Mouse (Mus musculus): ENCODE results near the gene Vmn2r39. TPM values are rescaled to one million over a fixed set of nuclear protein-coding genes. Genes with fewer than 3 reads are reported as not detected.

The Vmn2r39 gene
- polyA plus RNA-seq (2015; fragmentation: Illumina TruSeq; extraction: RNeasy Lipid Tissue Mini Kit (QIAGEN cat#74804); ENCODE audit: insufficient read depth, low replicate concordance): not detected

GRCm38 (mm10) chr7:9030698-9031097 is at the start of gene Vmn2r39:
TSS of gene Vmn2r39 (minus strand) at chr7:9030798.

Other genes starting within 250 kb of the Vmn2r39 start
- gene Vmn2r40, start 99.4 kb downstream of the Vmn2r39 start, polyA plus RNA-seq (2015; fragmentation: Illumina TruSeq; extraction: RNeasy Lipid Tissue Mini Kit (QIAGEN cat#74804); ENCODE audit: insufficient read depth, low replicate concordance): not detected
- gene Vmn2r38, start 67.1 kb upstream of the Vmn2r39 start, polyA plus RNA-seq (2015; fragmentation: Illumina TruSeq; extraction: RNeasy Lipid Tissue Mini Kit (QIAGEN cat#74804); ENCODE audit: insufficient read depth, low replicate concordance): not detected
- not detected for gene Vmn2r37, start 192.9 kb upstream of the Vmn2r39 start, polyA plus RNA-seq (2015; fragmentation: Illumina TruSeq; extraction: RNeasy Lipid Tissue Mini Kit (QIAGEN cat#74804); ENCODE audit: insufficient read depth, low replicate concordance)